Mouse (Mus musculus) left cerebral cortex, adult 11 months (tissue): ENCODE measurements at regions not wholly inside any gene's neighbourhood (a gene's known extent, or its start where the extent isn't known, plus 50 kb on each side); places are given as distances from the start of the nearest gene placed in this dataset.

ENCODE experiments used
- DNase-seq: peaks from one replicate; pipeline ENCODE4 v3.0.0; 2022; ENCODE audit warnings: low spot score

GRCm38 (mm10) chr5:90030737-90031136 lies 147.6 kb upstream of the Adamts3 start:
- DNase-seq = no peak

- no peak for DNase-seq
Observed at GRCm38 (mm10) chr5:90029751-90030150, 146.6 kb upstream of the Adamts3 start.

- peak; percentile 23 for DNase-seq
Observed at GRCm38 (mm10) chr5:90026835-90027753, 144.0 kb upstream of the Adamts3 start.

GRCm38 (mm10) chr5:90021447-90021846 lies 138.3 kb upstream of the Adamts3 start:
- DNase-seq = no peak

GRCm38 (mm10) chr5:90000758-90001157 lies 117.6 kb upstream of the Adamts3 start:
- DNase-seq = no peak

GRCm38 (mm10) chr5:89991568-89991967 lies 108.4 kb upstream of the Adamts3 start:
- DNase-seq = no peak

GRCm38 (mm10) chr5:89981627-89982026 lies 98.5 kb upstream of the Adamts3 start:
- DNase-seq = no peak

- DNase-seq = peak; percentile 8
Observed at GRCm38 (mm10) chr5:89980204-89980603, 97.1 kb upstream of the Adamts3 start.

- DNase-seq = no peak
Observed at GRCm38 (mm10) chr5:89952611-89953010, 69.5 kb upstream of the Adamts3 start.

- DNase-seq = no peak
Observed at GRCm38 (mm10) chr5:89945660-89945925, 62.5 kb upstream of the Adamts3 start.

- no peak for DNase-seq
Observed at GRCm38 (mm10) chr5:89944855-89945659, 61.9 kb upstream of the Adamts3 start.

GRCm38 (mm10) chr5:89943276-89944127 lies 60.4 kb upstream of the Adamts3 start:
- DNase-seq = no peak

- DNase-seq = no peak
Observed at GRCm38 (mm10) chr5:89942244-89942643, 59.1 kb upstream of the Adamts3 start.

GRCm38 (mm10) chr5:89932999-89933398 lies 49.9 kb upstream of the Adamts3 start:
- DNase-seq = no peak
